Mouse (Mus musculus): ENCODE measurements at regions not wholly inside any gene's neighbourhood (a gene's known extent, or its start where the extent isn't known, plus 50 kb on each side); places are given as distances from the start of the nearest gene placed in this dataset.

GRCm38 (mm10) chr16:75065281-75065680 lies 520.6 kb downstream of the Lipi start:
- no peak for TF ChIP-seq POLR2A (IDR thresholded peaks at IDR 0.05; ENCODE audit: insufficient read length, low read depth)
- no peak for TF ChIP-seq SRF (IDR thresholded peaks at IDR 0.05; ENCODE audit: control insufficient read depth, insufficient read length, low read depth)
- no peak for TF ChIP-seq USF1 (IDR thresholded peaks at IDR 0.05; ENCODE audit: low read depth)
- no peak for TF ChIP-seq MAX (IDR thresholded peaks at IDR 0.05; ENCODE audit: low read depth)
- no peak for TF ChIP-seq TCF12 (IDR thresholded peaks at IDR 0.05; ENCODE audit: insufficient read depth, poor library complexity, severe bottlenecking)
- no peak for TF ChIP-seq MYOG (IDR thresholded peaks at IDR 0.05; ENCODE audit: control insufficient read depth in 1 of 3, insufficient read depth in 1 of 3, insufficient read length in 2 of 3, low read depth in 2 of 3)

All from myocyte (in vitro differentiated cells).